Mouse (Mus musculus) cerebellum, adult 9-11 months (tissue): ENCODE data around the gene Itfg1.

Experiments used
- DNase-seq: peaks from one replicate; pipeline ENCODE4 v3.0.0; 2022

The Itfg1 gene

DNA sequence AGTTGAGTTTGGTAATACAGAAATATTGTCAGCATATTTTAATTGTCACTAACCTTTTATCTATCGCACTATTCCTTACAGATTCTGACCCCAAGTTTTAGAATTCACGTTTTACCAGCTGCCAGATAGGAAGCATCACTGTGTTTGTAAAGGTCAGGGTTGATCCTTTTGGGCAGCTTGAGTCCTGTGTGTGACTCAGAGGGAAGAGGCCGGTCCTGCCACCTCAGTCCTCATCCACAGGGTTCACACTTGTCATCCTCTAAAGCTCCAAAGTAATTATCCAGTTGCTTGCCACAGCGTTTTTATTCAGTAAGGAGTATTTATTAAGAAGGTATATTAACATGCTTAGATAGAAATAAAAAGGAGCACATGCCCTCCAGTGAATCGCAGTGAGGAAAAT, 123.5 kb downstream of the Itfg1 start:
- no peak for DNase-seq

DNA sequence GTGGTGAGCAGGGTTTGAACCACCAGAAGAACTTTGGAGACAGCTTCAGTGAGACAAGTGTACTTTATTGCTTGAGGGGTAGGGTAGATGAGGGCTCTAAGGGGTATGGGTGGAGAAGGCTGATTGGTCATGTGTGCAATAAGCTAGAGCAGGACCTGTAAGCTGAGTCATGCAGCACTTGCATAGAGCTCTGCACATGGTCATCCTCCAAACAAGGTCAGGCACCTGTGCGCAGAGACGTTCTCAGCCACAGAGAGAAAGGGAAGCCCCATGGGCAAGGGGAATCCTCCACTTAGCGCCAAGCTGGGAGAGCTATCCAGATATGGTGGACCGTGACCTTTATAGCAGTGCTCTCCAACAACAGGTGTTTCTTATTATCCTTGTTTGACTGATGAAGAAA, 124.0 kb downstream of the Itfg1 start:
- DNase-seq: no peak

DNA sequence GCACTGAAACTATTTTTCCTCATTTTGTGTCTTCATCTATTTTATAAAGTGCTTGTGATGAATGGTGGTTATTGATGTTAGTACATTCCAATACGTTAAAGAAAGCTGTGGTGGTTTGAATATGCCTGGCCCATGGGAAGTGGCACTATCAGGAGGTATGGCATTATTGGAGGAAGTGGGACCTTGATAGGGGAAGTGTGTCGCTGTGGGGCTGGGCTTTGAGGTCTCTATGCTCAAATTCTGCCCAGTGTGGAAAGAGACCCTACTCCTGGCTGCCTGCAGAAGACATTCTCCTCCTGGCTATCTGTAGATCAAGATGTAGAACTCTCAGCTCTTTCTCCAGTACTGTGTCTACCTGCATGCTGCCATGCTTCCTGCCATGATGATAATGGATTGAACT, 133.7 kb downstream of the Itfg1 start:
- no peak for DNase-seq

DNA sequence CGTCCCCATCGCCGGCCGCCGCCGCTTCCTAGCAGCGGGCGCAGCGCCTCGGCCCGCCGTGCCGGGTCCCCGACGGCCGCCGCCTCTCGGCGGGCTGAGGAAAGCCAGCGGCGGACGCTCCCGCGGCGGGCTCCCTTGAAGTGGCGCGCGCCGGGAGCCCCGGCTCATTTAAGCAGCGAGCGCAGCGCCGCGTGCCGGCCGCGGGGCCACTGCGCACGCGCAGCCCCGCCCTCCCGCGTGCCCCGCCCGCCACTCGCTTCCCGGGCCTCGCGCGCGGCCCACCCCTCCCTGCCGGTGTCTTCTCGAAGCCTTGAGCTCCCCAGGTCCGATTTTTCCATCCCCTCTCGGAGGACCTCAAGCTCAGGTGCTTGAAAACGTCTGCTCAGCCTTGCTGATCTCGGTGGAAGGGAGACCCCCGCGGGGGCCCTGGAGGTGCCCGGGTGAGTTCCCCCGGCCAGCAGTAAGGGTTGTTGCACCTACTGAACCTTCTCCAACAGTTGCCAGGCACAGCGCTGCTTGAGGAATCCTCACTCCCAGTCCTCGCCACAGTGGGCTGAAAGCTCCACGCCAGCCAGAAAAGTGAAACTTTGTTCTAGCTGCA, 139.9 kb downstream of the Itfg1 start, which contains the start of gene Neto2:
TSS of gene Neto2 (minus strand) at position 174 of the 601 bp plus-strand sequence.
- DNase-seq: peak; percentile 83

DNA sequence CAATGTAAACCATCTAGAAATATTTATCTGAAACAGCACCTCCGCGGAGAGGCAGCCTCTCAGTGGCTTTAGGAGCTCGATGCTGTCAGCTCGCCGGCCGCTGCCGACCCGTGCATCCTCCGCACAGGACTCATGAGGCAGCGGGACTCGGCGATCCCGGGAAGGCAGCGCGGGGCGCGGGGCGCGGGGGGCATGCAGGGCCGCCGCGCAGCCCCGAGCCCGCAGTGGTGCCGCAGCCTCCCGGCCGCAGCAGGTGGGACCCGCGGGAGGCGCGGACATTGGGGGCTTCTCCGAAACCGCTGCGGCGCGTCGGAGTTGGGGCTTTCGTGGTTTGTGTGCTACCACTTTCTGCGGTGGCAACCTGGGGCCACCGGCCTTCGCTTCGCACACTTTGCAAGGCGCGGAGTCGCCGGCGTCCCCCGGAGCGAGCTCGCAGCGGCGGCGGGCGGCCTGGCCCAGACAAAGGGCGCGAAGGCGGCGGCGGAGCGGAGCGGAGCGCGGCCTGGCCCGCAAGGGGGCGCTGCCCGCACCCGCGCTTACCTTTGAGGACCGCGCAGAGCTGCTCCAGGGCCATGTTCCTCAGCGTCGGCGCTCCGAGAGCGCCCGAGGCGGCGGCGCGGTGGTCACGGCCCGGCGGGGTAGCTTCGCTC, 140.5 kb downstream of the Itfg1 start:
- DNase-seq: peak; percentile 78

DNA sequence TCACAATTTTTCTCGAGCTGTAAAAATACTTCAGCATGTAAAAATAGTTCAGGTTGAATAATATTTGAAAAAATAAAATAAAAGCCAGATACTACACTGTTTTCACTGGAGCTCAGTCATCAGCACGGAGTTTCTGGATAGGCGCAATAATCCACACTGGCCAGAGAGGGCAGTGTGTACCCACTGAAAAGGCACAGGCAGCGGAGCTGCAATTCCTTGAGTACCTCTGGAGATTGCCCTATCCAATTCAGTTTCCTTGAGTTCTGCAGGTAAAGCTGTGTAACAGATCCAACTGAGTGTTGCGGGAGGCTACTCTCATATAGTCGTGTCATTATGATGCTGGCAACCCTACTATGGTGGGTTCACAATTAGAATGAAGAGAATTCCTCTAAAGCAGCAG, 141.7 kb downstream of the Itfg1 start:
- DNase-seq: peak; percentile 80
